In the genomic region with DNA sequence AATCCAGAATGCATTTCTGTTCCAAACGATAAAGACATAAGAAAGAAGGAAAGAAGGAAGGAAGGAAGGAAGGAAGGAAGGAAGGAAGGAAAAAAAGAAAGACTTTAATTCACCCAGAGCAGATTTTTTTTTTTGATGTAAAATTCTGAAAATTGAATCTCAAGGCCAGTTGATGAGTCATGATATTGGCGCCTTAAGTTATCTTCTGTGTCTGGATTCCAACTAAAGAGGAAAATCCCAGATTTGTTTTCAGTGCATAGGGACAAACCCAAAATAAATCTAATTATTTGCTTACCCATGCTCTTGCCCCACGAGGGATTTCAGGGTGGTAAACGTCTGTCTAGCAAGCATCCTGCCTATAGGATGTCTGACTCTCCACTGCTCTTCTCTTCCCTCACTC, we compare ENCODE assay signal across 26 mouse cellular contexts. TPM values are rescaled to one million over a fixed set of nuclear protein-coding genes. Genes with fewer than 3 reads are reported as not detected.
A peak's percentile ranks its signal among the peaks of the same experiment; 100 is the strongest.
DNase-seq lines count a peak whose midpoint lies in the region; TF ChIP-seq lines count a peak whose summit lies in the region.
"Had no signal": no experiment of that assay in that cellular context is flagged by ENCODE, and none has a peak within 500 bp of the region (broad histone marks: within the 10 kb centered on the region; RNA-seq: fewer than 3 reads in every experiment).

No protein-coding gene starts in this region.

- H3K27ac ChIP-seq in gastrocnemius, adult 2 months: peak overlapping the region; percentile 88
- peak overlapping the region; percentile 76 for H3K27ac ChIP-seq in embryonic fibroblast, embryonic 13.5 days (ENCODE audit: insufficient read depth, low read length)
- H3K27ac ChIP-seq: embryonic facial prominence, embryonic 10.5 days; embryonic facial prominence, embryonic 13.5 days; forebrain, embryonic 10.5 days; forebrain, embryonic 13.5 days; heart, embryonic 15.5 days; hindbrain, embryonic 14.5 days had no signal

- no peak for TF ChIP-seq POLR2A in embryonic fibroblast, embryonic 13.5 days (IDR thresholded peaks at IDR 0.05; ENCODE audit: low read depth, low read length)

- DNase-seq in gastrocnemius, adult 2 months: no peak
- no peak for DNase-seq in gastrocnemius, postnatal 14 days
- peak; percentile 82 for DNase-seq in 3T3-L1 (ENCODE audit: low read depth, low spot score)
- peak; percentile 65 for DNase-seq in NIH3T3 (ENCODE audit: low read depth)
- no peak for DNase-seq in testis, postnatal 14 days (ENCODE audit: low spot score)
- DNase-seq in layer of hippocampus, postnatal 14 days (ENCODE audit: low spot score in 2 of 2): no peak
- DNase-seq in embryo, embryonic 10.5 days (ENCODE audit: low spot score): no peak
- DNase-seq: adrenal gland, adult 2 months; adrenal gland, postnatal 14 days; cerebellum, adult 2 months; cerebellum, adult 9-11 months; cerebellum, postnatal 25 days; embryo, embryonic 11 days; gastrocnemius, postnatal 10 days; heart, adult 11 months; heart, postnatal 10 days; heart, postnatal 4 days; kidney, adult 2 months had no signal

- intact Hi-C loops in gastrocnemius, adult 2 months (cut with DNase I): no loop called here
- intact Hi-C loops in gastrocnemius, postnatal 14 days (cut with DNase I; ENCODE audit: low total_unique reads): no loop called here

- TF ChIP-seq CTCF in gastrocnemius, adult 2 months (IDR thresholded peaks at IDR 0.05): no peak
- no peak for TF ChIP-seq CTCF in embryonic fibroblast, embryonic 13.5 days (IDR thresholded peaks at IDR 0.05; ENCODE audit: borderline replicate concordance, insufficient read depth, low read length)

- no peak overlapping the region for H3K4me3 ChIP-seq in gastrocnemius, adult 2 months
- no peak overlapping the region for H3K4me3 ChIP-seq in embryonic fibroblast, embryonic 13.5 days (ENCODE audit: insufficient read depth, low read length)
- H3K4me3 ChIP-seq: embryonic facial prominence, embryonic 10.5 days; embryonic facial prominence, embryonic 13.5 days; forebrain, embryonic 10.5 days; forebrain, embryonic 13.5 days; heart, embryonic 12.5 days; heart, embryonic 15.5 days had no signal

- H3K4me1 ChIP-seq in embryonic fibroblast, embryonic 13.5 days (ENCODE audit: control insufficient read depth, insufficient read depth, low read length): peaks cover 29% of the 10 kb centered on the region

RNA-seq across cellular contexts. Expression of gene Igfbp7, which starts 46.8 kb away (rescaled TPM):
- total RNA-seq in gastrocnemius, adult 2 months (2021): 10 to 100 TPM; 63.6 to 92.5 TPM
- 100 to 1,000 TPM; 319 to 321 TPM for total RNA-seq in gastrocnemius, postnatal 14 days (2021)
- 406 and 784 TPM in 2 replicates for polyA plus RNA-seq in embryonic fibroblast, embryonic 13.5 days (2011; ENCODE audit: insufficient read length, low read depth, missing spikeins)
- total RNA-seq in layer of hippocampus, postnatal 14 days (2021): 10 to 100 TPM; 49.6 to 64.6 TPM

RNA-seq across cellular contexts. Expression of gene Polr2b, which starts 51.1 kb away (rescaled TPM):
- total RNA-seq in gastrocnemius, adult 2 months (2021): 10 to 100 TPM; 26.3 to 30.2 TPM
- total RNA-seq in gastrocnemius, postnatal 14 days (2021): 10 to 100 TPM; 22.1 to 23.4 TPM
- 84.9 and 88.8 TPM in 2 replicates for polyA plus RNA-seq in embryonic fibroblast, embryonic 13.5 days (2011; ENCODE audit: insufficient read length, low read depth, missing spikeins)
- total RNA-seq in layer of hippocampus, postnatal 14 days (2021): 10 to 100 TPM; 48.1 to 48.7 TPM

RNA-seq across cellular contexts. Expression of gene Noa1, which starts 51.1 kb away (rescaled TPM):
- total RNA-seq in gastrocnemius, adult 2 months (2021): 10 to 100 TPM; 12.8 to 20.4 TPM
- total RNA-seq in gastrocnemius, postnatal 14 days (2021): 10 to 100 TPM; 15.8 to 17.6 TPM
- polyA plus RNA-seq in embryonic fibroblast, embryonic 13.5 days (2011; ENCODE audit: insufficient read length, low read depth, missing spikeins): 13.7 and 15.7 TPM in 2 replicates
- 10 to 100 TPM; 24.2 to 24.8 TPM for total RNA-seq in layer of hippocampus, postnatal 14 days (2021)

Comparison
In these comparisons a context has a peak if more than half of its experiments do, and no peak if none do; other contexts are left out.
1. DNase-seq: peak in 3T3-L1 (single experiment) and NIH3T3 (single experiment); none in gastrocnemius, adult 2 months (single experiment), gastrocnemius, postnatal 14 days (single experiment), testis, postnatal 14 days (single experiment), layer of hippocampus, postnatal 14 days (0 of 2) and embryo, embryonic 10.5 days (single experiment).